Mouse (Mus musculus): Measurements from ENCODE around the gene Caly.

- TF ChIP-seq CTCF (conservative IDR thresholded peaks at IDR 0.05; ENCODE audit: insufficient read depth, insufficient read length, low read depth, low read length), result no peak
- no peak for TF ChIP-seq POLR2A (IDR thresholded peaks at IDR 0.05; ENCODE audit: low read depth, low read length)
Observed at GRCm38 (mm10) chr7:140045546-140045945, 36.8 kb downstream of the Caly start.
